Mouse (Mus musculus) hindbrain, embryonic 16.5 days (tissue): ENCODE results near the gene C030005K15Rik. TPM values are rescaled to one million over a fixed set of nuclear protein-coding genes. Genes with fewer than 3 reads are reported as not detected.
A peak's percentile ranks its signal among the peaks of the same experiment; 100 is the strongest.

ENCODE experiments used
- ATAC-seq: fragments of 200-750 bp; cut with Nextera tagmentation; 2 replicates; pipeline ENCODE4 v1.8.0; 2017; ENCODE audit warnings: moderate TSS enrichment, moderate library complexity
- H3K27ac ChIP-seq: fragments of 300-500 bp; sonication (generic); 2 replicates; pipeline ENCODE4 v1.5.1; 2014; ENCODE audit warnings: low read depth, mild to moderate bottlenecking, control low read depth, low read length, moderate library complexity
- H3K27me3 ChIP-seq: fragments of 300-500 bp; sonication (generic); replicated peaks from 2 replicates; pipeline ENCODE4 v1.6.1; 2014; ENCODE audit warnings: low read length; ENCODE audit not compliant: control insufficient read depth, insufficient read depth
- H3K36me3 ChIP-seq: fragments of 300-500 bp; sonication (generic); 2 replicates; pipeline ENCODE4 v1.6.1; 2014; ENCODE audit warnings: mild to moderate bottlenecking, low read length, moderate library complexity, mixed read lengths; ENCODE audit not compliant: control insufficient read depth, insufficient read depth
- H3K4me1 ChIP-seq: fragments of 300-500 bp; sonication (generic); 2 replicates; pipeline ENCODE4 v1.6.1; 2014; ENCODE audit warnings: low read depth, low read length; ENCODE audit not compliant: control insufficient read depth, insufficient read depth
- H3K4me2 ChIP-seq: fragments of 300-500 bp; sonication (generic); 2 replicates; pipeline ENCODE4 v1.6.1; 2014; ENCODE audit warnings: mild to moderate bottlenecking, low read length, control low read depth, moderate library complexity
- H3K4me3 ChIP-seq: fragments of 300-500 bp; sonication (generic); 2 replicates; pipeline ENCODE4 v1.5.1; 2014; ENCODE audit warnings: mild to moderate bottlenecking, low read length, control low read depth, moderate library complexity
- H3K9ac ChIP-seq: fragments of 300-500 bp; sonication (generic); 2 replicates; pipeline ENCODE4 v1.6.1; 2014; ENCODE audit warnings: low read depth, mild to moderate bottlenecking, control low read depth, low read length, moderate library complexity
- H3K9me3 ChIP-seq: fragments of 300-500 bp; sonication (generic); 2 replicates; pipeline ENCODE4 v1.6.1; 2014; ENCODE audit warnings: mild to moderate bottlenecking, low read length, moderate library complexity; ENCODE audit not compliant: control insufficient read depth
- WGBS: fragments of 180-500 bp; shearing (Covaris S2); extraction: QIAGEN DNeasy Blood & Tissue Kit; methylation state at CpG from one replicate; pipeline ENCODE4 v1.1.7; 2014; 5-methylcytosine and 5-hydroxymethylcytosine counted together
- polyA plus RNA-seq: library from polyadenylated mRNA; unstranded; fragments of >200 nt; fragmentation: Nextera tagmentation; extraction: Ambion mirVana; gene quantifications from 2 replicates; pipeline ENCODE4 v1.2.1, GENCODE M21; 2015

Gene C030005K15Rik
- polyA plus RNA-seq, 1 experiment from 2014 or later: not detected

DNA sequence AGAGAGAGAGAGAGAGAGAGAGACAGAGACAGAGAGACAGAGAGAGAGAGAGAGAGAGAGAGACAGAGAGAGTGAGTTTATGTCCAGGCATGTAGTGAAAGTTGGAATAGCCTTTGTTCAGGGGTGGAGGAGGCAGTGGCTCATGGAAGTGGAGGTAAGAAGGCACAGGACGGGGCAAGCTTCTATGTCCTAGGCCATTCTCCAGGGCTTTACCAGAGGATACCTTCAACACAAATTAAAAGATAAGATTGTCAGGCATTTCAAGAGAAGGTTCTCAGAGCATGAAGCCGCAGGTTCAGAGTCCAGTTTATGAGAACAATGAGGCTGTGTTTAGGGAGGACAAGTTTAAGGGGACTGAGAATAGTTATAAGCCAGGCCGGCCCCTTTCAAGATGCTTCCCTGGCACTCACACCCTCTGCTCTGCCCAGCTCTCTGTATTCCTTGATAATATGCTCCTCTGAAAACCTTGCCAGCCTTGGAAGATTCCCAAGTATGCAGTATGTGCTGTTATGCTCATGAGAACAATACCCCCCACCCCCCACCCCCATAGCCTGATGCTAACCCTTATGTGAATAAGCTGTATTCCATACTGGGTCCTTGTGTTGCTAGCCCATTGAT lies 11.2 kb downstream of the C030005K15Rik start:
- Histone ChIP-seq H3K36me3 (no peaks in the 10 kb centered on the region), H3K4me1 (no peaks in the 10 kb centered on the region), H3K9ac (no peak overlapping the region), H3K4me3 (no peak overlapping the region), H3K27ac (no peak overlapping the region), H3K4me2 (no peak overlapping the region), H3K27me3 (no peaks in the 10 kb centered on the region), H3K9me3 (no peaks in the 10 kb centered on the region)
- peak; percentile 24; the same call in 1 of the 2 replicates for ATAC-seq
- 81% methylated on average over 3 of the region's 3 CpGs for WGBS

DNA sequence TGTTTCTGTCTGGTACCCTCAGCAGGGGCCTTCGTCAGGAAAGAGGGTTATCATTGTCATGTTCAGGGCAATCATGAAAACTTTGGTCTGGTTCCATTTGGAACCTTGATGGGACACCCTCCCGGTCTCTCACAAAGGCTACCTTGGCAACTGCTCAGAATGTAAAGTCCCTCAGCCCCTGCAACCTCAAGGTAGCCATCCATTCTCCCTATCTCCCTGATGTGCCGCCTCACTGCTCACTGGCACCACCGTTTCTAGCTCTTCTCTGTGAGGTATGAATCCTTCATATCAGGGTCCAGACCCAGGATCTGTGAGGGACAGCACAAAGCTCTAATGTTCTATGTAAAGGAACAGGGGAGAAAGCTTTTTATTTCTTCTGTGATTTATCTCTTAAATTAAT lies 12.0 kb downstream of the C030005K15Rik start:
- no peak for ATAC-seq
- Histone ChIP-seq H3K4me1 (no peaks in the 10 kb centered on the region), H3K36me3 (no peaks in the 10 kb centered on the region), H3K27me3 (no peaks in the 10 kb centered on the region), H3K27ac (no peak overlapping the region), H3K9me3 (no peaks in the 10 kb centered on the region), H3K4me3 (no peak overlapping the region), H3K4me2 (no peak overlapping the region), H3K9ac (no peak overlapping the region)
- 46% methylated on average over 4 of the region's 4 CpGs for WGBS

DNA sequence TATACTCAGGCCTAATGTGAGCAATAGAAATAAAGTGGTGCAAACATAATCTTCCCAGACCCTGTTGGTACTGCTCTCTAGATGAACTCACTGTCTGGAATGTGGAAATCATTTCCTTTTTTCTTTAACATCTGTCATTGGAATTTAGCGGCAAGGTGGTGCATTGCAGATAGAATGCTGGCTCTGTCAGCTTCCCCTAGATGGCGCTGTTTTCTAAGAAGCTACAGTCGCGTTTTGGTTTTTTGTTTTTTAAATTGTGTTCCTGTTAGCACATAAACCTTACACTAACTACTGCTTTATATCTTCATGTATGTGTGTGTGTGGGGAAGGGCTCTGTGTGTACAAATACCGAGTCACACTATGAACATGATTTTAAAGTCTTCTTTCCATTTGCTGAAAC lies 13.9 kb downstream of the C030005K15Rik start:
- H3K4me2 ChIP-seq: no peak overlapping the region
- no peaks in the 10 kb centered on the region for H3K4me1 ChIP-seq
- no peak overlapping the region for H3K4me3 ChIP-seq
- WGBS: 7% methylated on average over 5 of the region's 5 CpGs
- H3K27ac ChIP-seq: no peak overlapping the region
- no peak overlapping the region for H3K9ac ChIP-seq
- H3K27me3 ChIP-seq: no peaks in the 10 kb centered on the region
- no peaks in the 10 kb centered on the region for H3K9me3 ChIP-seq
- H3K36me3 ChIP-seq: no peaks in the 10 kb centered on the region
- 0 out of 2 replicates have a peak, but pooled peaks have one; percentile 58 for ATAC-seq

DNA sequence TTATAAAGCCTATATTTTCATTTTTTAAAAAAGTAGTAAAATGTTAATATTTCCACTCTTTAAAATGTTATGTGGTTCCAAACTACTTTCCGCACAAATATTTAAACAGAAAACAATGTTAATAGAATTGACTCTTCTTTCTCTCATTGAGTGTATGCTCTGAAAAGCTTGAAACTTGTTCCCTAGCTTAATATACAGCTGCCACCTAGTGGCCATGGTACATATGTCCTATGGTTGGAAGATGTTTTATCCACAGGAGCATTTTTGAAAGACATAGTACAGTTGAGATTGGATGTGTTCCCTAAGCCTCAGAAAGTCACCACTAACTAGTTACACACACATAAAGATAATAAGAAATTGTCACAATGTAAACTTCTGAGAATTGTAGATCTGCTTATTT lies 22.0 kb downstream of the C030005K15Rik start:
- no peak overlapping the region for H3K27ac ChIP-seq
- WGBS: 40% methylated on average over 1 of the region's 1 CpGs
- H3K9ac ChIP-seq: no peak overlapping the region
- no peaks in the 10 kb centered on the region for H3K4me1 ChIP-seq
- no peaks in the 10 kb centered on the region for H3K27me3 ChIP-seq
- no peak overlapping the region for H3K4me3 ChIP-seq
- no peaks in the 10 kb centered on the region for H3K36me3 ChIP-seq
- ATAC-seq: no peak
- no peaks in the 10 kb centered on the region for H3K9me3 ChIP-seq
- no peak overlapping the region for H3K4me2 ChIP-seq

DNA sequence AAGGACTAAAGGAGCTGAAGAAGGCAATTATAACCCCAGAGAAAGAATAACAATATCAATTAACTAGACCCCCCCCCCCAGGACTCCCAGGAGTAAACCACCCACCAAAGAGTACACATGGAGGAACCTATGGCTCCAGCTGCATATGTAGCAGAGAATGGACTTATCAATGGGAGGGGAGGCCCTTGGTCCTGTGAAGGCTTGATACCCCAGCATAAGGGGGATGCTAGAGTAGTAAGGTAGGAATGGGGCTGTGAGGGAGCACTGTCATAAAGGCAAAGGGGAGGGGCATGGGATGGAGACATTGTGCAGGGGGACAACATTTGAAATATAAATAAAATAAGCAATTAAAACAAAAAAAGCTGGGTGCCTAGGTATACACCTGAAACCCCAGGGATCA lies 24.2 kb downstream of the C030005K15Rik start:
- Histone ChIP-seq H3K36me3 (no peaks in the 10 kb centered on the region), H3K4me3 (no peak overlapping the region), H3K9me3 (no peaks in the 10 kb centered on the region), H3K27me3 (no peaks in the 10 kb centered on the region), H3K4me2 (no peak overlapping the region), H3K9ac (no peak overlapping the region), H3K27ac (no peak overlapping the region), H3K4me1 (no peaks in the 10 kb centered on the region)
- ATAC-seq: no peak

DNA sequence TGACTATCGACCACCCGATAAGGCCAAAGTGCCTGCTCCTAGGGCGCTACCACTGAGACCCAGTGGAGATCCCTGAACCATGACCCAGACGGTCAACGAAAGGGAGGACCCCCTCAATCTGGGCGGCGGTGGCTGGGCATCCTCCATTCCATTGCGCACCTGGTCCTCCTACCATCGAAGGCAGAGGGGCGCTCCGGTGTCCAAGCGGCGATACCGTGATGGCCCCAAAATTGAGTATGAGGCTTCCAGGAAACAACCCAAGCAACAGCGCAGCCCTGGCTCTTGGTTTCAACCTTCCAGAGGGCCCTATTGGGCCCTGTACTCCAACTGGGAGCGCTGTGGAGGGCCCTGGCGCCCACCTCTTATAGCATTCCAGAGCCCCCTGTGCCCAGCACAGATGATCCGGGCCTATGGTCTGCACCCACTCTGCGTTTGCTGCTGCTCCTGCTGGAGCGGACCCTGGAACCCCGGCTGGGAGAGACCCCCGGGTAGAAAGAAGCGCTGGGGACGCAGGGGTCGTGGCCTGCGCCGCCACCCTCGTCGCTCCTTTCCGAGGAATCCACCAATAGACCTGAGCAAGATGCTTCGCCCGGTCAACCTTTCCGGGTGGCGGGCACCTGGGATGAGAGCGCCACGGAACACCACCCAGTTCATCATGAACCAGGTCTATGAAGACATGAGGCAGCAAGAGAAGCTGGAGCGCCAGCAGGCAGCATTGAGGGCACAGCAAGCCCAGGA lies 33.0 kb downstream of the C030005K15Rik start:
- H3K4me1 ChIP-seq: no peaks in the 10 kb centered on the region
- H3K27ac ChIP-seq: no peak overlapping the region
- no peak overlapping the region for H3K4me3 ChIP-seq
- no peak overlapping the region for H3K9ac ChIP-seq
- H3K4me2 ChIP-seq: no peak overlapping the region
- ATAC-seq: no peak
- 0 out of 2 replicates have a peak, but pooled peaks cover 2% of the 10 kb centered on the region for H3K9me3 ChIP-seq
- H3K27me3 ChIP-seq: no peaks in the 10 kb centered on the region
- H3K36me3 ChIP-seq: no peaks in the 10 kb centered on the region
- 92% methylated on average over 37 of the region's 37 CpGs for WGBS

DNA sequence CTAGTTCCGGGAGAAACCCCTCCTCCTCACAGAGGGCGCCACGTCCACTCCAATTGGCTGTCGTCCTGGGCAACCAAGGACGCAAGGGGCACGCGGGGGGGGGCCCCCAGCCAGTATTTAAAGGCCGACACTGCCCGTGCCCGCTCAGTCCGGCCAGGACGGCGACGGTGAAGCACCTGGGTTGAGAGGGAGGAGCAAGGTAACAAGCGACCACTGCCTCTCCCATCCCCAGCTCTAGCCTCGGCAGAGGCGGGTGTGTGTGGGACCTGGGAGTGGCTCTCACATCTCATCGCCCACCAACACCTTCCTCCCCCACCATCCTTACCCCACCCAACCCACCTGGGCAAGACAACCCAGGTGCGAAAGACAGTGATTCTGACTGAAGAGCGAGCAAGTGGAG lies 33.6 kb downstream of the C030005K15Rik start, which contains the start of gene Ccer1:
Gene Ccer1, plus strand, starts transcription at position 147 of the 400 bp plus-strand sequence.
- no peak for ATAC-seq
- Histone ChIP-seq H3K4me1 (no peaks in the 10 kb centered on the region), H3K9me3 (0 out of 2 replicates have a peak, but pooled peaks cover 2% of the 10 kb centered on the region), H3K4me2 (no peak within 1 kb of the TSS), H3K9ac (no peak within 1 kb of the TSS), H3K27me3 (no peaks in the 10 kb centered on the region), H3K27ac (no peak within 1 kb of the TSS), H3K4me3 (no peak within 1 kb of the TSS), H3K36me3 (no peaks in the 10 kb centered on the region)
- 78% methylated on average over 20 of the region's 20 CpGs for WGBS

DNA sequence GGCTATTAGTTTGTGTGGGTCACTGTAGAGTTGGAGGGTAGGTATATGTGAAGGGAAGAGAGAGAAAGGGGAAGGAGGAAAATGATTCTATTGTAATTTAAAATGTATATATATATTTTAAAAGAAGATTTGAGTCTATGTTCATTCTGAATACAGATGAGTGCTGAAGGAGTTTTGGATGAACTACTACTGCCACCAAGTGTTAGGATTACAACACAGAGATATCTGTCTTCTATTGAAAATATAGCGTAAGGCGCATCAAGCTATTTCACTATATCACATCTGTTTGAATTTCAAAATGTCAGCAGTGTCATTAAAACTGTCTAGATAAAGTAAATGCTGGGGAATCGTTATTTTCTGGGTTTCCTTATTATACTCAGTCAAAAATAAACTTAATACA lies 37.1 kb downstream of the C030005K15Rik start:
- Histone ChIP-seq H3K27ac (no peak overlapping the region), H3K4me3 (no peak overlapping the region), H3K9me3 (no peaks in the 10 kb centered on the region), H3K9ac (no peak overlapping the region), H3K27me3 (no peaks in the 10 kb centered on the region), H3K4me1 (no peaks in the 10 kb centered on the region), H3K4me2 (no peak overlapping the region), H3K36me3 (no peaks in the 10 kb centered on the region)
- ATAC-seq: no peak; the same call in 1 of the 2 replicates
- WGBS: 76% methylated on average over 3 of the region's 3 CpGs

DNA sequence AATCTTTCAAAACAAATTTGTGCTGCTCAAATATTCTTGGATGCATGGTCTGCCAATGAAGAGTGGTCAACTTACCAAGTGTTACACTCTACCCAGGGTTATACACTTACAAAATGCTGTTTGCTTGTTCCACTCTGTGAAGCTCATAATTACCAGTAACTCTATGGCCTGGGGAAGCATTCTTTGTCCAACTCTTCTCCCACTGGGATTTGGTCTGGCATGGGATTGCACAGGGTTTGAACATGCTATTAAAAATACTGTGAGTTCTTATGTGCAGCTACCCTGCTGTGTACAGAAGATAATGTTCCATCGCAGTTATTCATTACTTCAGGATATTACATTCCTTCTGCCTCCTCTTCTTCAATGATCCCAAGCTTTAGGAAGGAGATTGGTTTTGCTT lies 39.4 kb downstream of the C030005K15Rik start:
- Histone ChIP-seq H3K4me1 (no peaks in the 10 kb centered on the region), H3K4me2 (no peak overlapping the region), H3K36me3 (no peaks in the 10 kb centered on the region), H3K4me3 (no peak overlapping the region), H3K27me3 (no peaks in the 10 kb centered on the region), H3K9ac (no peak overlapping the region), H3K9me3 (no peaks in the 10 kb centered on the region), H3K27ac (no peak overlapping the region)
- no peak for ATAC-seq
- 57% methylated on average over 1 of the region's 1 CpGs for WGBS
